Mouse (Mus musculus): ENCODE data around the gene Dcdc2b.

GRCm38 (mm10) chr4:129577688-129578087, 36.4 kb downstream of the Dcdc2b start:
- no peak for TF ChIP-seq CTCF (conservative IDR thresholded peaks at IDR 0.05; ENCODE audit: low read length)
- no peak for TF ChIP-seq POU5F1 (IDR thresholded peaks at IDR 0.05; ENCODE audit: borderline replicate concordance, low read length)
- TF ChIP-seq NANOG (IDR thresholded peaks at IDR 0.05; ENCODE audit: borderline replicate concordance, low read length) = no peak

Data from E14TG2a.4 (cell line).